Mouse (Mus musculus): Measurements from ENCODE around the gene Aifm1. TPM values are rescaled to one million over a fixed set of nuclear protein-coding genes. Genes with fewer than 3 reads are reported as not detected.

The Aifm1 gene
- polyA plus RNA-seq, 1 experiment, result 28.0 TPM

DNA sequence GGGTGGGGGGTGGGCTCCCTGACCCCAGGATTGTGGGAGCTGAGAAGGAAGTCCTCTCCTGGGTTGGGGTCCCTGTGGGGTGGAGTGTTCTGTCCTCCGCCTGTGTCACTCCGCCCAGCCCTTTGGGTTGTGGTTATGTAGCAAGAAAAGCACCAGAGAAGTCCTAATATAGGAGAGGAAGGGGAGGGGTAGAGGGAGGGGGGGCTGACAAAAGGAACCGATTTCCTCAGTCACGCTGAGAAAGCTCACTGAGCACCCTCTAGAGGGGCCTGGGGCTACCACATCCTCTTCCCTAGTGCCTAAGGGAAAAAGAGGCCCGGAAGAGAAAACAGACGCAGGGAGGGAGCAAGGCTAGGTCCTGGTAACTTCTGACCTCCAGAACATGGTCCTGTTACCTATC is 83.8 kb downstream of the Aifm1 start:
- TF ChIP-seq POLR2A (IDR thresholded peaks at IDR 0.05; ENCODE audit: extremely low read depth, insufficient read depth, low read length) (no peak), CTCF (IDR thresholded peaks at IDR 0.05; ENCODE audit: extremely low read depth, insufficient read depth, low read length) (no peak)
- H3K27ac ChIP-seq (ENCODE audit: insufficient read depth, low read length), result no peak overlapping the region
- no peaks in the 10 kb centered on the region for H3K4me1 ChIP-seq (ENCODE audit: control insufficient read depth, insufficient read depth, low read length)
- H3K4me3 ChIP-seq (ENCODE audit: insufficient read depth, low read length), result no peak overlapping the region

DNA sequence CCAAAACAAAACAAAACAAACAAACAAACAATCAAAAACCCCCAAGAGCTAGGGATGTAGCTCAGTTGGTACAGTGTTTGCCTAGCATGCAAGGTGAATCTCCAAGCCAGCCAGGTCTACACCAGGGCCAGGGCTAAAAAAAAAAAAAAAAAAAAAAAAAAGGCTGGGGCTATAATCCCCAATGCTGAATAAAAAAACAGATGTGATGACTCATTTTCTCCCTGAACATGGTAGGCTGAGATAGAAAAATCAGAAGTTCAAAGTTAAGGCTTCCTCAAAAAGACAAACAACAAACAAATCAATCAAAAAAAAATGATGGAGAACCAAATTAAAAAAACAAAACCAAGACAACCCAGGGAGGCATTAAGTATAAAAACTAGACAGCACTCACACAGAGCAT is 84.3 kb downstream of the Aifm1 start:
- H3K4me1 ChIP-seq (ENCODE audit: control insufficient read depth, insufficient read depth, low read length), result no peaks in the 10 kb centered on the region
- no peak for TF ChIP-seq CTCF (IDR thresholded peaks at IDR 0.05; ENCODE audit: extremely low read depth, insufficient read depth, low read length)
- no peak for TF ChIP-seq POLR2A (IDR thresholded peaks at IDR 0.05; ENCODE audit: extremely low read depth, insufficient read depth, low read length)
- H3K4me3 ChIP-seq (ENCODE audit: insufficient read depth, low read length), result no peak overlapping the region
- no peak overlapping the region for H3K27ac ChIP-seq (ENCODE audit: insufficient read depth, low read length)

DNA sequence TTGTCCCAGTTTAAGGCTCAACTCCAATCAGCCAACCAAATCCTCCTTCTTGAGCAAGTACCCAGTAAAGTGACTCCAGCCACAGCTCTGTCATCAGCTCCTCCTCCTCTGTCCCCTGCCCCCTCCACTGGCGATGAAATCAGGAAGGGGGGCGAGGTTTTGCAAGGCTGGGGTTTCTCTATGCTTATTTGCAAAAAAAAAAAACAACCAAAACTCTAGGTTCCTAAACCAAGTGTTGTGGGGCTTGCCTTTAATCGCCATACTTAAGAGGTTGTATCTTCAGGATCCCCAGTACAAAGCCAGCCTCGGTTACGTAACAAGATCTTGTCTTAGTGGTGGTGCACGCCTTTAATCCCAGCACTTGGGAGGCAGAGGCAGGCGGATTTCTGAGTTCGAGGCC is 84.7 kb downstream of the Aifm1 start:
- H3K4me3 ChIP-seq (ENCODE audit: insufficient read depth, low read length), result no peak overlapping the region
- H3K27ac ChIP-seq (ENCODE audit: insufficient read depth, low read length), result no peak overlapping the region
- H3K4me1 ChIP-seq (ENCODE audit: control insufficient read depth, insufficient read depth, low read length), result no peaks in the 10 kb centered on the region
- TF ChIP-seq POLR2A (IDR thresholded peaks at IDR 0.05; ENCODE audit: extremely low read depth, insufficient read depth, low read length) (no peak), CTCF (IDR thresholded peaks at IDR 0.05; ENCODE audit: extremely low read depth, insufficient read depth, low read length) (no peak)

DNA sequence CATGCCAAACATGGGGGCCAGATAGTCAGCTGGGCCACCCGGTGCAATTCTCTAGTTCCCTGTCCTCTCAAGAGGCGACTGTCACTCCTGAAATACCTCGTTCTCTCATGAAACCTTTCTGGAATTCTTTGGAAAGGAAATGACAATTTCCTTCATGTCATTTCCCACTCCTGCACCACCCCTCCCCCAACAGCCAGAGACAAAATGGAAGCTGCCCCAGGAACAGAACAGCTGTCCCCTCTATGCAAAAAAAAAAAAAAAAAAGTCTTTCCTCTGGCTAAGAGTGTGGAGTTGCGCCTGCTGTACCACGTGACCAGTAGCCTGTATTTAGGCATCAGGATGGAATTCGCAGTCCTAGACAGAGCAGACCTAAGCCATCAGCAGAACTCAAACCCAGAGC is 85.1 kb downstream of the Aifm1 start:
- TF ChIP-seq POLR2A (IDR thresholded peaks at IDR 0.05; ENCODE audit: extremely low read depth, insufficient read depth, low read length), result no peak
- no peak for TF ChIP-seq CTCF (IDR thresholded peaks at IDR 0.05; ENCODE audit: extremely low read depth, insufficient read depth, low read length)

DNA sequence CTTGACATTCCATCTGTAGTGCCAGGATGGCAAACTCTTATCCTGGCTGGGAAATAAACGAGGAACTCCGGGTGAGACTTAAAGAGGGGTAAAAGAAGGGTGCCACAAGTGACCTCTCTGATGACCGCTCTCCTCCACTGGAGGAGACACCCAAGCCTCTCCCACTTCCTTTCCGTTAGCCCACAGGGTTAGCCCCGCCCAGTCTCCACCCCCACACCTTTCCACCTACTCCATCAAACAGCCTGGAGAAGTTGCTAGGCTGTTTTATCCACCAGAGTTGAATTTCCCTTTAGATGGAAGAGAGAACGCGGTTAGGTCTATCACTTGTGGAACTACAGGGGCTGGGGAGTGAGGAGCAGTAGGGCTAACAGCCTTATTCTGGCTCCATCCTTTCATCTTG is 88.1 kb downstream of the Aifm1 start:
- no peak for TF ChIP-seq CTCF (IDR thresholded peaks at IDR 0.05; ENCODE audit: extremely low read depth, insufficient read depth, low read length)
- TF ChIP-seq POLR2A (IDR thresholded peaks at IDR 0.05; ENCODE audit: extremely low read depth, insufficient read depth, low read length), result no peak
- H3K27ac ChIP-seq (ENCODE audit: insufficient read depth, low read length), result no peak overlapping the region
- no peaks in the 10 kb centered on the region for H3K4me1 ChIP-seq (ENCODE audit: control insufficient read depth, insufficient read depth, low read length)
- H3K4me3 ChIP-seq (ENCODE audit: insufficient read depth, low read length), result no peak overlapping the region

More for the DNA sequence above, 85.1 kb downstream of the Aifm1 start:
- Histone ChIP-seq H3K27ac (ENCODE audit: insufficient read depth, low read length) (no peak overlapping the region), H3K4me3 (ENCODE audit: insufficient read depth, low read length) (no peak overlapping the region), H3K4me1 (ENCODE audit: control insufficient read depth, insufficient read depth, low read length) (no peaks in the 10 kb centered on the region)

Other genes with a start within 250 kb of the Aifm1 start
- gene Bcorl1, start 172.2 kb downstream of the Aifm1 start, polyA plus RNA-seq (2012; rRNA removed), result 7.7 and 8.4 TPM in 2 replicates
- 0.76 and 0.79 TPM in 2 replicates for gene Elf4, start 50.4 kb downstream of the Aifm1 start, polyA plus RNA-seq (2012; rRNA removed)
- gene Rab33a, start 5.7 kb upstream of the Aifm1 start, polyA plus RNA-seq (2012; rRNA removed), result 70.6 and 73.8 TPM in 2 replicates
- gene Zfp280c, start 80.9 kb upstream of the Aifm1 start, polyA plus RNA-seq (2012; rRNA removed), result 28.7 and 29.1 TPM in 2 replicates
- gene Slc25a14, start 109.8 kb upstream of the Aifm1 start, polyA plus RNA-seq (2012; rRNA removed), result 51.9 and 52.7 TPM in 2 replicates
- not detected in 2 replicates for gene Gpr119, start 160.9 kb upstream of the Aifm1 start, polyA plus RNA-seq (2012; rRNA removed)
- gene Rbmx2, start 181.4 kb upstream of the Aifm1 start, polyA plus RNA-seq (2012; rRNA removed), result 7.5 and 7.6 TPM in 2 replicates